Mouse (Mus musculus): ENCODE results near the gene Ythdc1.
"Not testable (repeated sequence)": the region's sequence is repeated elsewhere in the genome, so short reads cannot be mapped to it uniquely, and the experiment has no call there.

Ythdc1 gene

DNA sequence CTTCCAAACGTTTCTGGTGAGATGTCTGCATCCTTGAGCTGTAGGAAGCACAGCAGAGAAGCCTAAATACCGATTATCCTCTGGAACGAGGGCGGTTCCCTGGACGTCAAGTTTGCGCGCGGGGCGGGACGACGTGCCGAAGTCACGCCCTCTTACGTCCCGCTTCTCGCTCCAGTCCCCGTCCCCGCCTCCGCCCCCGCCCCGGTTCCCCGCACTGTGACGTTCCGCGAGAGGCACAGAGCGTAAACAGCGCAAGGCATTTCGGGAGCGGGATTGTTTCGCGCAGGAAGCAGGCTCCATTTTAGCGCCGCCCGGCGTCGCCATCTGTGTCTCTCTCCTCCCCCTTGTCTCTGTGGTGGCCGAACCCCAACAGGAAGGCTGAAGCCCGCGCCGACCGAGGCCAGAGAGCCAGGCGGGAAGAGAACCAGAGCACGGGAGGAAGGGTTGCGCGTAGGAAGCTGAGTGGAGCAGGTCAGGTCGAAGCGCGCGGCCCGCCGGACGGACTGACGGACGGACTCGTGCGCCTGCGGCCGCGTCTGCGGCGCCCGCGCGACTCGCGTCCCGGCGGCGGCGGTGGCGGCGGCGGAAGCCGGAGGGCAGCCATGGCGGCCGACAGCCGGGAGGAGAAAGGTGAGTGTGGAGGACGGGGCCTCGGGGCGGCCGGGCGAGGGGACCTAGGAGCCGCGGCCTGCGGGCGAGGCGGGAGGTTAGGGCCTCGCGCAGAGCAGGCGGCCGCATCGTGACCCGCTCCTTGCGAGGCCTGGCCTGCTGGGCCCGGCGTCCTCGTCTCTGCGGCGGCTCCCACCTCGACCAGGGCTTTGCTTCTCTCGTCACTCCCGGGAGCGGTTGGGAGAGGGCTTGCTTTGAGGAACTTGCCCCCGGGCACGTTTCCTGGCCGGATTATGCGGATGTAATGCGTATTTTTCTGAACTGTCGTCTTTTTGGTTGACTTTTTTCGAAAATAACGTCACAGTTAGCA, at the start of gene Ythdc1:
TSS of gene Ythdc1 (plus strand) at position 260 of the 979 bp plus-strand sequence.
- DNase-seq (ENCODE audit: low spot score) = peak; percentile 91

DNA sequence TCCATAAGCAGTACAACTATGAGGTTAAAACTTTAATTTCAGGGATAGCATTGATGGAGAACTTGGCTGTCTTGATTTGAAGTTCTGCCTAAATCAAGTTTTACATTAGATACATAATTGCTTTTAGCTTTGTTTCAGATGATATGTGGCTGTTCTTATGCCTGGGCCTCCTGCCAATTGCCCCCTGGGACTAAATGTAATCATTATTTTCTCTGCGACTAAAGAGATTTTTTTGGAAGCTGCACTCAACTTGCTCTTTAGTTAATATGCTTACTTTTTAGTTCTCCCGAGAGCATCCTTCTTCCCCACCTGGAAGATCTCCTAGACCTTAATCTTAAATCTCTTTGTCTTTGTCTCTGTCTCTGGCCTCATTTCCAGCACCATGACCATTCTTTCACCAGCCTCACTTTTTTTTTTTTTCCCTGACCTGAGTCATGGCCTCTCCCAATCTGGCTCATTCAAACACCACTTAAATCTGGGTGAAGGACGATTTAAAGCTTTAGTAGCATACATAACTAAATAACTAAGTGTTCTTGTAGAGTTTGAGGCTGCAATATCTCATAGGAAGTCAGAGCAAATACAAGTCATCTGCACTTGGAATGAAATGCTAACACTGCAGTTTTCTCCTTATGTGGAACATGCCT, 34.9 kb upstream of the Ythdc1 start:
- DNase-seq (ENCODE audit: low spot score) = no peak

DNA sequence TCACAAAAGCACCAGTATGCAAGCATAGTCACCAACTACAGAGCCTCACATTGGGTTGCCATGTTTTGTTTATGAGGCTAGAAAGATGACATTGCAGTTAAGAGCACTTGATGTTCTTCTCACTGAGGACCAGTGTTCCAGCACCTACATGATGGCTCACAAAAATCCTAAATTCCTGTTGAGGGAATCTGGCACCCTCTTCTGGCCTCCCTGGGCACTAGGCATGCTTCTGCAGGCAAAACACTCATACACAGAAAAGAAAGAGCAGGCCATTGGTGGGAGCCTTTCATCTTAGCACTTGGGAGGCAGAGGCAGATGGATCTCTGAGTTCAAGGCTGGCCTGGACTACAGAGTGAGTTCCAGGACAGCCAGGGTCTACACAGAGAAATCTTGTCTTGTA, 33.0 kb upstream of the Ythdc1 start:
- DNase-seq (ENCODE audit: low spot score) = no peak

DNA sequence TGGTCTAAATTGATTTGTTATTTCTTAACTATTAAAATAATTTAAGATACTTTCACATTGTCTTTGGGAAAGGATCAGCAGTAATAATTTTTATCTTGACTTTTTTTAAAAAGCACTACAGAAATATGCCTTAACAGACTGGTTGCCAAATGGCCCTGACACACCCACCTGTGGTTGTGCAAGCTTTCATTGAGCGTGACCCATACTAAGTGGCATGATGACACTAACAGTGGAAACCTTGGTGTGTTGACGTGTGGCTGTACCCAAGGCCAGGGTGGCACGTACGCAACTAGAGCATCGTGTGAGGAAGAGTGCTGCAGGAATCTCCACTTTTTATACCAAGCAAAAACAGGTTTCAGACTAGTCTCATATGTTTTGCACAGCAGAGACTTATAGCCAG, 27.1 kb upstream of the Ythdc1 start:
- no peak for DNase-seq (ENCODE audit: low spot score)

DNA sequence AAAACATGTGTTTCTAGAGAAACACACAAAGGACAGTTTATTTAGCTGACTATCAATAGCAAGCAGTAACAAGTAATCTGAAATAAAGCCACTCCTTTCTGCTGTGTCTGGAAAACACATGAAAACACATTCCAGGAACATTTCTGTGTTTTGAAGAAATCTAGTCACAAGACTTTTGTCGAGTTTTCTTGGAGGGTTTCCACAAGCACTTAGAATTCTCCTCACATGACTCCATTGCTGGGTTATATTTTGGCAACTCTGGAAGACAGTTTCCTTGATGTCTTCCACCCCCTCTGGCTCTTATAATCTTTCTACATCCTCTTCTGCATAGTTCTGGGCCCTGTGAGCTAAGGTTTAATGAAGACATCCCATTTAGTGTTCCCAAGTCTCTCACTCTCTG, 25.6 kb upstream of the Ythdc1 start:
- no peak for DNase-seq (ENCODE audit: low spot score)

DNA sequence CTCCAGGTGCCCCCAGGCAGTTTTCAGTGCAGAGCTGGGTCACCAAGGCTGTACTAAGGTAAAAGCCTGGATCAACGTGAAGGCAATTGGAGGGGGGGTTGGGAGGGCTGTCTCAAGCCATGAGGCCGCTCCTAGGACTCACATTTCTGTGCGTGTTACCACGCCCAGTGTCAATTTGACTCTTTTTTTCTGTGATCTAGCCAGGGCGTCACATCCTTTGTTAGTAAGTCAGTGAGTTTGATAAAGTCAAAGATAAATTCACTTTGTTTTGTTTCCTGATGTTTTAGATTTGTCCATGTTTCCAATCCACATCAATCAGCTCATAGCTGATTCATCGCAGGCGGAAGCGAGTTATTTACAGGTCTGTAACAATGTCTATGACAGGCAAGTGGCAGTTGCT, 21.0 kb upstream of the Ythdc1 start:
- DNase-seq (ENCODE audit: low spot score) = no peak

DNA sequence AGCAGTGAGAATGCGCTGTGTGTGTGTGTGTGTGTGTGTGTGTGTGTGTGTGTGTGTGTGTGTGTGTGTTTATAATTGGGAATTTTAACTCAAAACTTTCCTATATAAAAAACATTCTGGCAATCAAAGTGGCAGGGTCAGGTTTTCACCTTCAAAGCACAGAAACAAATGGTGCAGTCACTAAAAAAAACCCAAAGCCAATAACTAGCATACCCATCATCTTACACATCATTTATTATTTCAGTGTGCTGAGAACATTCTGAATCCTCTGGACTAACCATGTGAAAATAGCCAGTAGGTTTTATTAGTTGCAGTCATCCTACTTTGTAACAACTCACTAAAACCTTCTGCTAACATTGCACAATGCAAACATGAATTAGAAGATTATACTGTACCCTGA, 19.8 kb upstream of the Ythdc1 start:
- no peak for DNase-seq (ENCODE audit: low spot score)

DNA sequence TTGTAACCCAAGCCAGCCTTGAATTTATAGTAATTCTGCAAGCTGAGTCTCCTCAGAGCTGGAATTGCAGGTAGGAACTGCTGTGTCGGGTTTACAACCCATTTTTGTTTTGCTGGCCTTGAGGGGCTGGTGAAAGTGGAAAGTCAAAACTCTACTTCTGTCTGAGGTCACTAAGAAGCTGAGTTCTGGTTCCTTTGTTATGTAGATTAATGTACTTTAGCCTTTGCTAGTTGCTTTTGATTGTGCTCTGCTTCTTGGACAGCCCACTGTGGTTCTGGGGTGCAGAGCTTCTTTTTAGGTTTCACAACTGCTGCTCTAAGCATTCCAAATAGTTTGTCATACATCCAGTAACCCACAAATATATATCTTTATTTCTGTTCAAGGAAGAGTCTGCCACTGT, 17.2 kb upstream of the Ythdc1 start:
- DNase-seq (ENCODE audit: low spot score) = no peak

DNA sequence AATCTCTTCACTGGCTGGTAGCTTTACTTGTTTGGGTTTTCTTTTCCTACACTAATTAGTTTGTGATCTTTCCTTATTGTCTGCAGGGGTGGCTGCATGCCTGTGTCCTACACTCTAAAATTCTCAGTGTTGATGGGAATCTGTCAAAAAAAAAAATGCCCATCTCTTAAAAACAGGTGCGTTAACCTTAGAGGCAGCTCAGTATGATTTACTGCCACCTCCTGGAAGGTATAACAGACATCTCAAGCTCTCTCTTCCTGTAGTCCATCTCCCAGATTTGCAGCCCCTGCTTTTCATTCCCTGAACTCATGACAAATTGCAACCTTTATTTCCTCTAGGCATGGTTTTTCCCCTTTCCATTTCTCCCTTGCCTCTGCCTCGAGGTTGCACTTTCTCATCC, 14.1 kb upstream of the Ythdc1 start:
- no peak for DNase-seq (ENCODE audit: low spot score)

DNA sequence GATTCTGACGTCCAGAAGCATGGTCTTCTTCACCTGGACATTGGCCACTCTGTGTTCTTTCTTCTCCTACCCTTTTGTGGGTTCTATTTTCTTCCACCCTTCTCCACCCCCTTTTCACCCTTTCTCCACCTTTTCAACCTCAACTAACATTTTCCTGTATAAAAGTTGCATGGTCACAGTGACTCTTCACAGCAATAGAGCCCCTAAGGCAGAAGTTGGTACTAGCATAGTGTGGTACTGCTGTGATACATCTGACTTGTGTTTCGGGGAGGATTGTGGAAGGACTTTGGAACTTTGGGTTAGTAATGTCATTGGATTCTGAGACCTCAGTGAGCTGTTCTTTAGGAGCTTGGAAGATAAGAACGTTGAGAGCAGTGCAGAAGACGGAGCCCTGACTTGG, 11.8 kb upstream of the Ythdc1 start:
- no peak for DNase-seq (ENCODE audit: low spot score)

DNA sequence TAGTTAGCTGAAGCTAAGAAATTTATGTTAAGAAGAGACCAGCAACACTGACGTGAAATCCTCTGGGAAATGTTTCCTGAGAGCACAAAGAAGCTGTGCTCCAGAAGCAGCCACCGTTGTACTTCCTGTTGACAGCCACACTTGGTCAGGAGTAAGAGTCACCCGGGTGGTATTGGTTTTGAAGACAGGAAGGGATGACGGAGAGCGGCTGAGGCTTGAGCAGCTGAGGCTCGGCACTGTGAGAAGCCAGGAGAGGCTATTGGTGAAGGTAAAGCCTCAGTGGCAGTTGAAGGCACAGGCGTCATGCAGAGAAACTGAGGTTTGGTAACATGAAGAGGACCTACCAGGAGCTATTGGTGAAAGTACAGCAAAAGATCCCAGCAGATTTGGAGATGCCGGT, 11.2 kb upstream of the Ythdc1 start:
- DNase-seq (ENCODE audit: low spot score) = no peak

DNA sequence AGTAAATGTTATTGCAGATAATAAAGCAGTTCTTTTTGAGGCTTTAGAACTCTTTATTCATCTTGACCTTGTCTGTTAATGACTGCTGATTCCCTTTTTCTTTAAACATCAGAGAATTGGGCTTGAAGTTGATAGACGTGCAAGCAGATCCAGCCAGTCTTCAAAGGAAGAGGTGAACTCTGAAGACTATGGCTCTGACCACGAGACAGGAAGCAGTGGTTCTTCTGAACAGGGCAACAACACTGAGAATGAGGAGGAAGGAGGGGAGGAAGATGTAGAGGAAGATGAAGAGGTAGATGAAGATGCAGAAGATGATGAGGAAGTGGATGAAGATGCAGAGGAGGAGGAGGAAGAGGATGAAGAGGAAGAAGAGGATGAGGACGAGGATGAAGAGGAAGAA, 12.8 kb downstream of the Ythdc1 start:
- no peak for DNase-seq (ENCODE audit: low spot score)

DNA sequence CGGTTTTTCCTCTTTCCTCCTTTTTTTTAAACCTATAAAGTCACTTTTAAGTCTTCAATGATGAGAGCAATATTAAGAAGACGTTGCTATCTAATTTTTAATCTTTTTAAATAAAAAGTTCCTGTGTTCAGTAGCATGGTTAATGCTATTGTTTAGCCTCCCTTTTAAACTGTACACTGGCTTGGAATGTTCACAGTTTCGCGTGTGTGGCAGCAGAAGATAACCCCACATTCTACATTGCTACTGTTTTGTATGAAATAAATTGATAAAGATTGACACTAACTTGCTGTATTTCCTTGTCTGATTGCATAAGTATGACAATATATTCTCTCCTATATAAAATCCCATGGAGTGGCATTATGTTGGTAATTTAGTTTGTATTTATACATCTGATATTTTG, 32.4 kb downstream of the Ythdc1 start:
- DNase-seq (ENCODE audit: low spot score) = not testable (repeated sequence)

DNA sequence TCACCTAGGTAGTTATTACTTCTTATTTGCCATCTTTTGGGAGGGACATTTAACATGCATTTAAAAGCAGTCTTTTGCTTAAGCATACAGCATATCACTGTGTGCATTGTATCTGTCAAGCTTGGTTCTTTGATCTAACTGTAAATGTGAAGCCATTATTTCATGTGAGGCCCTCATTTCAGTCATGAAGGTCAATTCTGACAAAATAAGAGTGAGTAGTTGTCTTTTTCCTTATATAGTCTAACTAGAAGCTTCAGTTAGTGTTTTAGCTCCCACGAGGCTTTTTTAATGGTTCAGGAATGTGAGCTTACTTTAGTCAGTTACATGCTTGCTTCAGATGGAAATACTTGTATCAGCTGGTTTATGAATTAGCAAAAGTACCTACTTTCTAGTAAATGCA, 34.1 kb downstream of the Ythdc1 start:
- DNase-seq (ENCODE audit: low spot score) = no peak

DNA sequence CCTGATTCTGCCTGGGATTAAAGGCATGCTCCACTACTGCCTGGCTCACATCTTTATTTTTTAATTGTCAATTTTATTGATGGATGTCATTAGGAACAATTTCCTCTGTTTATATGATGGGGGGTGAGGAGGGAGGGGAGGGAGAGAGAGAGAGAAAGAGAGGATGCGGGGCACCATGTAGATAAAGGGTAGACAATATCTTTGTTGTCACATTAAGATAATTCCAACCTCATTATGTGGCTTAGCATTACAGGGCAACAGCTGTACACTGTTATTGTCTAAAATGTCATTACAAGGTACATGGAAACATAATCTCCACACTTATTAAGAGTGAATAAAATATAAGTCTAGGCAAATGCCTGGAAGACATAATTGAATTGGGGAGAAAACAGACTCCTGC, 35.5 kb downstream of the Ythdc1 start:
- DNase-seq (ENCODE audit: low spot score) = no peak

DNA sequence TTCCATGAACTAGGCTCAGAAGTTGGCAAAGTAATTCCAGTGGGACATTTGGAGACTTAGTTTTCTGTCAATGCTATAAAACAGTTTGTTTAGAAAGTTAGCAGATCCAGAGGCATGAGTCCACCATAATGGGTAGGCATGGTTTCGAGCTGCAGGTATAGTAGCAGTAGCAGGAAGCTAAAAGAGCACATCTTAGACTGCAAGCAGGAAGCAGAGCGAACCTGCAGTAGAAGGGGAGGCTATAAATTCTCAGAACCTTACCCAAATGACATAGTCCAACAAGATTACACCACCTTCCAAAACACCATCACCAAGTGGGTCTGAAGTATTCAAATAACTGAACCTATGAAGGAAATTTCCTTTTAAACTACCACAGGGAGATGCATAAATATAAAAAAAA, 36.2 kb downstream of the Ythdc1 start:
- no peak for DNase-seq (ENCODE audit: low spot score)

DNA sequence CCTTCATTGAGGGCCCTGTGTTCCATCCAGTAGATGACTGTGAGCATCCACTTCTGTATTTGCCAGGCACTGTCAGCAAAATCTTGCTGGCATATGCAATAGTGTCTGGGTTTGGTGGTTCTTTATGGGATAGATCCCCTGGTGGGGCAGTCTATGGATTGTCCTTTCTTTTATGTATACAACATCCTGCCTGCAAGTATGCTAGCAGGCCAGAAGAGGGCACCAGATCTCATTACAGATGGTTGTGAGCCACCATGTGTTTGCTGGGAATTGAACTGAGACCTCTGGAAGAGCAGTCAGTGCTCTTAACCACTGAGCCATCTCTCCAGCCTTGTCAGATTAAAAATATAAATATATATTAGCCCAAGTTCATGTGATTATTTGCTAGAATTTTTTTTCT, 37.2 kb downstream of the Ythdc1 start:
- DNase-seq (ENCODE audit: low spot score) = not testable (repeated sequence)

DNA sequence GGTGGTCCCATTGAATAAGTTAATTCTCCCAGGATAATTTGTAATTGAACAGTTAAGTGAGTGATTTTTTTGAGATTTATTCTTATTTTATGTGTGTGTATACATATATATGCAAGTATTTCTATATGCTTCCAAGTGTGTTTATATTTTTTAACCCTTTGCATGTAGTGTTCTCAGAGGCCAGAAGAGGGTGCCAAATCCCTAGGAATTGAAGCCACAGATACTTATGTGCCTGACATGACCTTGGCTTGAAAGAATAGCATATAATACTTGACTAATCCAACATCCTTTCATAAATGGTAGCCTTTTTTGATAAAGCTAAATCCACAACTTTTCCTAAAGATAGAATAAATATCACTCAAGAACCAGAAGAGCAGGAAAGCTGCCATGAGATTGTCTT, 46.1 kb downstream of the Ythdc1 start:
- no peak for DNase-seq (ENCODE audit: low spot score)

DNA sequence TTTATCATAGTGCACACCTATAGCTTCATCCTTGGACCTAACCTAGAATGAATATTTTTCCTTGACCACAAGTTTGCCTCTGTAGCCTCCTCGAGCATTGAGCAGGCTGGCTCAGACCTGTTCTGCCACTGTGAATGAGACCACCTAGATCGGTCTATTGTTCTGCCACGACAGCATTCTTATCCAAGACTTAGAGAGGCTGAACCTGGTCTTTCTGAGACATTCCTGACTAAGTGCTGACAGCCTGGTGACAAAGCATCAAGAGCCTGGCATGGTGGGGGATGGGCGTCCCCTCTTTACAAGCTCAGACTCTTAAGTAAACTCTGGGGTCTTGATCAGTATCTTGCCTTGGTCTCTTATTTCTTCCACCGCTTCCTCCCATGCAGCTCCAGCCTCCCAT, 47.6 kb downstream of the Ythdc1 start:
- DNase-seq (ENCODE audit: low spot score) = no peak

DNA sequence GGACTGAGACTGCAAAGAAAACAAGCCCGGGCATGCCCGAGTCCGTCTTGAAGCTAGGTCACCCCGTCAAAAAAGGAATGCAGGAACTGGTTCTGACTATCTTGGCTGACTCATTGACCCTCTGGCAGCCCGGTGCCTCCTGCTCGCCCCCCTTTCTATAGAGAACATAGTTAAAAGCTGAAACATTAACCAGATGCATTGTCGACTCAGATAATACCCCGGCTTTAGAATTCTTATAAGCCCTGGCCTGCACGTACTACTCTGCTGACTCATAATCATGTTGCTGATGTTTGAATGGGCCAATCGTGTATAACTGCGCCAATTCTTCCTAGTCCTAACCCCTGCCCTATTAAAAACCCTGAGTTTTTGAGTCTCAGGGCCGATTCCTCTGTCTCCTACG, 52.5 kb downstream of the Ythdc1 start:
- DNase-seq (ENCODE audit: low spot score) = not testable (repeated sequence)

DNA sequence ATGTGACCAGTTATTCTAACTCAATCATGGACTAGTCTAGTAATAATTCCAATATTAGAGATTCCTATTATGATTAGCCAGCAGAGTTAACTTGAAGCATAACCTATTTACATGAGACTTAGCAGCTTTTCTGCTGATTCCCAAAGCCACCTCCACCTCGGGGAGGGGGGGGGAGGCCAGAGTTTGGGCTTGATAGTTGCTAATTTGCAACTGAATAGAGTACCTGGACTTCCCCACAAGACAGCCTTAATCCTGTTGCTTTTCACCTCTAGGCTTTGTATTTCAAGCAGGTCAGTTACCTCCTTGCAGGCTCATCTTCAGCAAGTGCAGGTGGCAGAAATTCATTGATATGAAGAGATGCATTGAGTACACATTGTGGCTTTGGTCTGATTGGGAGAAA, 53.7 kb downstream of the Ythdc1 start:
- DNase-seq (ENCODE audit: low spot score) = no peak

DNA sequence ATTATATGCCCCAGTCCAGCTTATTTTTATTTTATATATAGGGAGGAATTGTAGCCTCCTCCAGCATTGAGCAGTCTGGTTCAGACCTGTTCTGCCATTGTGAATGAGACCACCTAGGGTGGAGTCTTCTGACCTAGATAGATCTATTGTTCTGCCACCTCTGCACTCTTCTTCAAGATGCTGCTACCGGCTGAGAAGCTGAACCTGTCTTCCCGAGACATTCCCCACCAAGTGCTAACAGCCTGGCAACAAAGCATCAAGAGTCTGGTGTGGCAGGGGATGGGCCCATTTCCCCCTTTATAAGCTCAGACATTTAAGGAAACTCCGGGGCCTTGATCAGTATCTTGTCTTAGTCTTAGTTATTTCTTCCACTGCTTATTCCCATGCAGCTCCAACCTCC, 54.3 kb downstream of the Ythdc1 start:
- DNase-seq (ENCODE audit: low spot score) = no peak

DNA sequence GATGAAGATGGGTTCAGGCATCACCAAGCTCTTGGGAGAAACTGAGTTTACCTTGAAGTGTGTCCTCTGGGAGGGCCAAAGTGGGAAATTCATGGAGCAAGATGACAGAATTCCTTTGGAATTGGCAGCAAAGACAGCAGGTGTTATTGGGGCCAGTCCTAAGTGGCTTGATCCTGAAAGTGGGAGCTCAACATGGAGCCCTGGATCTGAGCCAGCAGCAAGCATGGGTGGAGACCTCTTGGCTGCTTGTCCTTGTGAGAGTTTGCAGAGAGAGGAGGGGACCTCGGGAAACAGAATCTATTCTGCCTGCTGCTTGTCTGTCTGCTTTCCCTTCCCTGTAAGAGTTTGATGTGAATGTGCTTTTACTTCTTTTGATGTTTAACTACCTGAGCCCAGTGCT, 67.9 kb downstream of the Ythdc1 start:
- no peak for DNase-seq (ENCODE audit: low spot score)

Measured in ovary, postnatal 36 days (tissue).